Comparison of ENCODE assay signal across 8 mouse cellular contexts in genomic region chr17:83982700-83983069, GRCm38 (mm10).
DNase-seq lines count a peak whose midpoint lies in the region; ATAC-seq and TF ChIP-seq lines count a peak whose summit lies in the region.

No protein-coding gene starts in this region.

- DNase-seq in left cerebral cortex, adult 2 months (ENCODE audit: extremely low spot score in 1 of 2, low spot score in 2 of 2): no peak
- DNase-seq in left cerebral cortex, adult 9 months (ENCODE audit: low spot score in 2 of 2): no peak
- DNase-seq in heart, postnatal 4 days: peak; percentile 36
- no peak for DNase-seq in embryo, embryonic 10 days (ENCODE audit: low spot score)
- no peak for DNase-seq in thymus, postnatal 36 days

- no peaks in the 10 kb centered on the region for H3K9me3 ChIP-seq in embryonic facial prominence, embryonic 15.5 days (replicated peaks)
- no peaks in the 10 kb centered on the region for H3K9me3 ChIP-seq in midbrain, embryonic 12.5 days

- no peak overlapping the region for H3K4me3 ChIP-seq in left cerebral cortex, adult 2 months
- H3K4me3 ChIP-seq in embryonic facial prominence, embryonic 15.5 days (replicated peaks): no peak overlapping the region
- H3K4me3 ChIP-seq in midbrain, embryonic 12.5 days: no peak overlapping the region

- no peaks in the 10 kb centered on the region for H3K36me3 ChIP-seq in embryonic facial prominence, embryonic 15.5 days
- no peaks in the 10 kb centered on the region for H3K36me3 ChIP-seq in midbrain, embryonic 12.5 days

- peak overlapping the region; percentile 64 for H3K27ac ChIP-seq in left cerebral cortex, adult 2 months
- peak overlapping the region; percentile 88 for H3K27ac ChIP-seq in embryonic facial prominence, embryonic 15.5 days (replicated peaks)
- 0 out of 2 replicates have a peak overlapping the region, but pooled peaks have one; percentile 39 for H3K27ac ChIP-seq in midbrain, embryonic 12.5 days (replicated peaks)

- TF ChIP-seq CTCF in left cerebral cortex, adult 2 months (IDR thresholded peaks at IDR 0.05): no peak

- peaks cover 87% of the 10 kb centered on the region for H3K4me1 ChIP-seq in embryonic facial prominence, embryonic 15.5 days
- H3K4me1 ChIP-seq in midbrain, embryonic 12.5 days: peaks cover 26% of the 10 kb centered on the region

- no peak overlapping the region for H3K4me2 ChIP-seq in embryonic facial prominence, embryonic 15.5 days (replicated peaks)
- H3K4me2 ChIP-seq in midbrain, embryonic 12.5 days (replicated peaks): no peak overlapping the region

- WGBS in embryonic facial prominence, embryonic 15.5 days: 64% methylated on average over 8 of the region's 8 CpGs
- 57% methylated on average over 8 of the region's 8 CpGs for WGBS in midbrain, embryonic 12.5 days

- ATAC-seq in embryonic facial prominence, embryonic 15.5 days (ENCODE audit: insufficient number of reproducible peaks, low FRiP score, low TSS enrichment, low read depth): no peak
- no peak for ATAC-seq in midbrain, embryonic 12.5 days (ENCODE audit: low FRiP score, low read depth)
- no peak for ATAC-seq in megakaryocyte-erythroid progenitor cell, adult 5-6 weeks (replicated peaks; ENCODE audit: low FRiP score, low TSS enrichment, poor library complexity, severe bottlenecking)

- H3K27me3 ChIP-seq in embryonic facial prominence, embryonic 15.5 days: no peaks in the 10 kb centered on the region
- no peaks in the 10 kb centered on the region for H3K27me3 ChIP-seq in midbrain, embryonic 12.5 days

- no peak overlapping the region for H3K9ac ChIP-seq in embryonic facial prominence, embryonic 15.5 days
- H3K9ac ChIP-seq in midbrain, embryonic 12.5 days (replicated peaks): no peak overlapping the region

- intact Hi-C loops in left cerebral cortex, adult 2 months (cut with DNase I): no loop called here
